Mouse (Mus musculus) urinary bladder, postnatal 10 days (tissue): ENCODE measurements around the gene Tas2r144.

Experiments used
- DNase-seq: peaks from one replicate; pipeline ENCODE4 v3.0.0; 2022; ENCODE audit warnings: low spot score

The Tas2r144 gene

DNA sequence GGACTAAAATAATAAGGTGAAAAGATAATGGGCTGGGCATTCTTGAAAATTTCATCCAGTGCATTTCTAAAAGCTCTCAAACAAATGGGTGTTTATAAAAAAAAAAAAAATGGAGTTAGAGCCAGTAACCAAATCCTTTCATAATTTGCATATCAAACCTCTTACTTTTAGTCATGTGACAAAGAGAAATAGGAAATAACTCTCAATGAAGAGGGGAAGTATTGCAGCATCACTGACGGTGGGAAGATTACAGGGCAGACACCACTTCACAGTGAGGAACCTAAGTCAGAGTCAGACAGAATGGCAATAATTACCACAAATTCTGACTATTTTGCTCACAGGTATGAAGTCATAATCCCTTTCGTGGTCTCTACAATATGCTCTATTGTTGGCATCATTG, at the start of gene Tas2r144:
Gene Tas2r144 (plus strand): TSS at position 301 of the 400 bp plus-strand sequence.
- no peak for DNase-seq

DNA sequence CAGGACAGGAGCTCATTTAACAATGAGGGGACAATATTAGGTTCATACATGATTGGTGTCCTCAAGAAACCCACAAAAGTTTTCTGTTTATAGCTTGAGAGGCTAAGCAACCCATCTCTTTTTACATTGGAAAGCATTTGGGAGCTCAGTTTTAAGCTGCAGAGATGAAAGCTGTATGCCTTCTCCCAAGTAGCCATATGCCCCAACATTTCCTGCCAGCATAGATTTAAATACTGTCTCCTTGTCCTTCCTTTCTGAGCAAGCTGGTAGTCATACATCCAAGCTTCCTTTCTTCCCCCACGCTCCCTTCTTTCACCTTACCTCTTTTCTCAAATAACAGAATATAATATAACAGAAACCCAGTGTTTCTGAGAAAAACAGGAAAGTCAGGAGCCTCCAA, 32.7 kb upstream of the Tas2r144 start:
- no peak for DNase-seq

DNA sequence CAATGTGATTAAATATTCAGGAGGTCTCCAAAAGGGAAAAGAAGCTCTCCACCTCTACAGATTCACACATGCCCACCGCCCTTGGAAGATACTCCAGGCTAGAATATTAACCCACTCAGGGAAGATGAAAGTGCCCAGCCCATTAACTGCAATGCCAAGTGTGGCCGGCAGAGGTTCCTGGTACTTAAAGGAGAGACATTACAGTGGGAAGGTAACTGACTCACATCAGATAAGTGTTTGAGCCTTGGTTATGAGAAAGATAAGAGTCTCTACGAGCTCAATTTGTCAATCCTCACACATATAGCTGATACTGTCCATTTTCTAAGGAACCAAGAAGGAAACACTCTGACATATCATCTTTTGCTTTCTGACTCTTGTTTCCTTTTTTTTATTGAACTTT, 28.9 kb upstream of the Tas2r144 start:
- DNase-seq, result no peak

DNA sequence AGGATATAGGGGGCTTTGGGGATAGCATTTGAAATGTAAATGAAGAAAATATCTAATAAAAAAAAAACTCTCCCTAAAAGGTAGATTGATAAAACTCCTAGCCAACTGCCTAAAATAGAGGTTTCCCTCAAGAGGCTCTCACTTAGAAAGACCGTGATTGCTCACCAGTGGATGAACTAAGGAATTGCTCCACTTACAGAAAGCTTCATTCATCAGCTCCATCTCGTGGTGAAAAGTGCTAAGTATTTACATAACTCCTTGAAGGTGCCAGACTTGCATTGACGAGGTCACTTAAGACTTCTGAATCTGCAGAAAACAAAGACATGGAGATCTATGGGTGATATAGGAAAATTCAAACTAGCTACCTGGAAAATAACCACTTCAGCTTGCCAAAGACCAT, 17.4 kb upstream of the Tas2r144 start:
- DNase-seq, result no peak

DNA sequence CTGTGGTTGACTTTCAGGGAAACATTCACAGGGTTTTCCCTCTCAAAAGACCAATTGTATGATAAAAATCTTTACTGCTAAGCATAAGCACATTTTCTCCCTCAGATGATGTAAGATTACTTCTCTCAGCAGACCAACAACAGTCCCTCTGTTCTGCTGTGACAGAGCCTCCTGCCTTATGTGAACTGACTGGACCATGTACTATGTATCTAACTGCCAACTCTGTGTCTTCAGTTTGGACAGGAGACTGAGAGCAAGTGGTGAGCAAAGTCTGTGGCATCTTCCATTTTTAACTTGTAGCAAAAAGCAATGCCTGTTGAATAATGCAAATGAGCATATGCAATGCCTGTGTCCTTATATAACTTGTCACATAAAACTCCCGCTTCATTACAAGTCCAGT, 15.6 kb upstream of the Tas2r144 start:
- no peak for DNase-seq

DNA sequence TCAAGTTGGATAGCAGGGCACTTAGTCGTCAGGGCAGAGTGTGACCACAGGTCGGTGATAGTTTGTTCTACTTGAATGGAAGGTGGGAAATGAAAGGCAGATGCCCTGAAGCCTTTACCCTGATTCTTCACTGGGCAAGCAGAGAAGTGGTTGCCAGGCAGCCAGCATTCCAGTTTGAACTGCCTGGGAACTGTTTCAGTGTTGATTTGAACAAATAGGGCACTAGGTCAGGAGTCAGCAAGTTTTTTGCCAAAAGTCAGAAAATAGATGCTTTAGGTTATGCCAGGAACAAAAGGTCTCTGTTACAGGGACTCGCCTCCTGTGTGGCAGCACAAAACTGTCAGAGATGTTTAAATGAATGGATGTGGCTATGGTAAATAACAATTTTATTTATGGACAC, 7.2 kb downstream of the Tas2r144 start:
- no peak for DNase-seq

DNA sequence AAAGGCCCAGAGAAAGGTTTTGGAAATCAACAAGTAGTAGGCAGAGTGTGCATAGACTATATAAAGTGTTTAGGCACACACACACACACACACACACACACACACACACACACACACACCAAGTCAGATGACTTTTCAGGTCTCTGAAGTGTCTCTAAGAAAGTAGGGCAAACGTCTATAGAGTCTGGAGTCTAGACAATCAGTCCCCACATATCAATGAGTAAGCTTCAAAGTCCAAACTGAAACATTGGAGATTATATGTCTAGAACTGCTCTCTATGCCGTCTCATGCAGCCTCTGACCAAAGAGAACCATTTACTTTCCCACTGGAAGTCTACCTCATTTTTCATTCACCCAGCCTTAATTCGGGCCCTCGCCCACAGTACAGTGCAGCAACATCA, 9.9 kb downstream of the Tas2r144 start:
- no peak for DNase-seq

DNA sequence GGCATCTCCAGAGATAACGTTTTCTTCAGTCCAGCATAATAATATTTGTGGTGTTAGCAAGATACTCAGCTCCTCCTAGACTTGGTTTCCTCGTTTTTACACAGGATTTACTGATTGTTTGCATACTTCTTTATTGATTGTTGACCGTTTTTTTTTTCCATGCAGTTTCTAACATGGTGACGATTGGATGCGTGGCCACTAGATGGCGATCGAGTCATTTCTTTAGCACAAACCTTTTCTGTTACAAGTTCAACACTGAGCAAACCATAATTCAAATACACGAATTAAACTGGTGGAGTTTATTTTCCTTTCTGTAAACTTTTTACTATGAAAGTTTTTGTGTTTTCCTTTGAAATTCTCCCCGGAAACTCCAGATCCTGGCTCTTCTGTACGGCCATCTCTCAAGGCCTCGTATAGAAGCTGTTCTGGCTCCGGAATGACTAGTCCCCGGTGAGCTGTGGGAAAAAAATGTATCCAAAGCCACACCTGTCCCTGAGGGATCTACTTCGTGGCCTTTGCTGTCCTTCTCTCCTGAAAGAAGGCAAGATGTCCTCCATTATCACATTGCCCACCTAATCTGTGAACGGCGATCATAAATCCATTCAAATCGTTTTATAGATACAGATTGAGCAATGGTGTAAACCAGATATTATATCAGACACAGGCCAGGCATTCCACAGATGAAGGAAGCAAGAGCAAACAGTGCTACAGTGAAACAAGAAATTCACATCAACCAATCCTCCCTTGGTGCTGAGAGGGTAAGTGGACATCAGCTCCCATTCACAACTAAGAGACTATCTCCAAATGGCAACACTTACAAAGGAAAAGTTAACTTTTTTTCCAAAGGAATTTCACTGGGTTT, 12.3 kb downstream of the Tas2r144 start:
- DNase-seq, result no peak

DNA sequence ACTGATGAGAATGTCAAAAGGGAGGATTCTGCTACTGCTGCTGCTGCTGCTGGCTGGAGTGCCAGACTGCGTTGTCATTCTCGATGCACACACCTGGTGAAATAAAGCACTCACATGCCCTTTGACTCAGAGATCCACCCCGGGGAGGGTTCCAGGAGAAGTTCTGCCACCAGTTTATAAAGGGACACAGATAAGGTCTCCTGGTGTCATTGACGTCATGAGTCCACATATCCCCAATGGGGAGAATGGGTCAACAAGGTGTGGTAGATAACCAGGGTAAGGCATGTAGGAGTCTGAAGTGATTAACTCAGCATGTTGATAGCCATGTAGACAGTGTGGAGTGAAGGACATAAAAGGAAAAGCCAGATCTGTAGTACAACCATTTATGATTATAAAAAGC, 14.5 kb downstream of the Tas2r144 start:
- DNase-seq, result no peak

DNA sequence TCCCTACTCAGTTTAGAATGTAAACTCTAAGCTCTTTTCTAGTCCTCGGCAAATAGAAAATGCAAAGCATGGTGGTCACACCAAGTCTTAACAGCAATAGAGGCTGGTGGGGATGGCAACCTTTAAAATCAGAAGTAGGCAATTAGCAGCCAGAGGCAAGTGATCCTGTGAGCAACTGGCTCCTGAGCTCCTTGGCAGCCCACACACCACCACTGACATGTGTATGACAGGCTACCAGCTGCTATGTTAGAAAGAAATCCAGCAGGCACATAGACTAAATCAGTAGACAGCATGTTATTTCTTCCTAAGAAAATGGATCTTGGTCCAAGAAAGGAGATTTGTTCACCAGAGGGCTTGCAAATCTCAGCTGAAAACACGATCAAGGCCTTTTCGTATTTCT, 16.1 kb downstream of the Tas2r144 start:
- no peak for DNase-seq

DNA sequence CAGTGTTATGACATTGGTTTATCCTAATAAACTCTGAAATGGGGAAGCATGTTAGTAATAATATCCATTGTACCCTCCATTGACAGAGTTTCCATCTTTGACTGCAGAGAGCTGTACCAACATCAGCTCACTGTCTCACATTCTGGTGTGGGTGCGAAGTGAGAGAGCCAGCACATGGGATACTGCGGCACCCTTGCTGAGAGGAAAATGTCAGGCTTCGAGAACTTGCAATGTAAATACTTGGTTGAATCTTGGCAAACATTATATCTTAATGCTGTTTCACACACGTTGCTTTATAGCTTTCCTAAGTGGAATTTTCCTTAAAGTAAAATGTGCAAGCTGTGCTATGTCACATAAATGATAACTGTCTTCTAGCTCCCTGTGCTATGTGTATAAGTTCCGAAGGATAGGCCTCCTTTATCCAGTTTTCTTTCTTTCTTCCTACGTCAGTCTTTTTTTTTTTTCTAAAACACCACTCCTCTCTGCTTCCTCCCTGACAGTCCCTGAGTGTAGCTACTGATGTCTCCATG, 22.2 kb downstream of the Tas2r144 start:
- DNase-seq, result no peak

DNA sequence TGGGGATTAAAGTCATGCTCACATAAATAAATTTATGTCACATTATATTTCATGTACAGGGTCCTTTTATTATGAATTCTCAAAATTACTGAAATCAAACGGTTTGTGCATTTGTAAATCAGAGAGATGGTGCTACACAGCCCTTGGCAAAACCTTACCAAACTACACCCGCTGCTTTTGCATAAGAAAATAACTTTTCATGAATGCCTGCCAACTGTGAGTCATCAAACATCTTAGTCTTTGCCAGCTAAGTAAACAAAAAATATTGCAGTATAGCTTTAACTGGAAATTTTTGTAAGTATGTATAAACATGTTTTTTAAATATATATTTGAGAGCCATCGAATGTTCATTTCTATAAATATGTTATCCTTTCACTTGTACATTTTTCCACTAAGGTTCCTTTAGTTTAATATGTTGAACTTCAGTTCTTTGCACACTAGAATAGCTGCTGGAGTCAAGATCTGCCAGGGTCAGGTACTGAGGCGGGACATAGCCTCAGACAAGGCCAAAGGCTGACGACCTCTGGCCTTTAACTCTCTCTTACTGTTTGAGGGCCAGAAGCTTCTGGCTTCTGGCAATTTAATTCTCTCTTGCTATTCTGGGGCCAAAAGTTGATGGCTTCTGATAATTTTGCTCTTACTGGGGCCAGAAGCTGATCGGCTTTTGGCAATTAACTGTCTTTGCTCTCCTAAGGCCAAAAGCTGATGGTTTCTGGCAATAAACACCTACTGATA, 26.4 kb downstream of the Tas2r144 start:
- no peak for DNase-seq

DNA sequence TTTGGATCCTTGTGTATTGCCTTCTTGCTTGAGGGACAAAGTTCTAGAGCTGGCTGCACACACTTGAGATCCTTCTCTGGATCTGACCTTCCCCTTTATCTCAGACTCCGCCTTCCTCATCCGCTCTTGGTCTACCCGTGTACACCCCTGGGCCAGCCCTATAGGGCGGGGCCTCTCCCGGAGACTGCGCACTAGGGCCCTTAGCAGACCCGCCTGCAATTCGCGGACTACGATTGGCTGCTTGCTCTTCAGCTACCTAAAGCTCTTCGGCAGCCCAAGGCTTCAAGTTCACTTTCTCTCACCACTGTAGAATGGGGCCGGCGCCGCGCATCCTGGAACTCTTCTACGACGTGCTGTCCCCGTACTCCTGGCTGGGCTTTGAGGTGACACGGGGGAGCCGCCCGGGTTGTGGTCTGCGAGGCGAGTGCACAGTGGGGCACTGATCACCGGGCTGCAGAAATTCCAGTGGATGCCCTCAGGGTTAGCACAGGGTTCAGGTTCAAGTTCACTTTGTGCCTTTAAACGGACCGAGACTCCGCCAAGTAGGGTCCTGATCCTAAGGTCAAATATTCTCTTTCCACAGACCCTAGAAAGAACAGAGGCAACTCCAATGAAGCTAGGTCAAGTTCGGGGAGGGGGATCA, 30.7 kb downstream of the Tas2r144 start, which contains the start of gene Gstk1:
Gene Gstk1 (plus strand): TSS at position 225 of the 643 bp plus-strand sequence.
- no peak for DNase-seq

DNA sequence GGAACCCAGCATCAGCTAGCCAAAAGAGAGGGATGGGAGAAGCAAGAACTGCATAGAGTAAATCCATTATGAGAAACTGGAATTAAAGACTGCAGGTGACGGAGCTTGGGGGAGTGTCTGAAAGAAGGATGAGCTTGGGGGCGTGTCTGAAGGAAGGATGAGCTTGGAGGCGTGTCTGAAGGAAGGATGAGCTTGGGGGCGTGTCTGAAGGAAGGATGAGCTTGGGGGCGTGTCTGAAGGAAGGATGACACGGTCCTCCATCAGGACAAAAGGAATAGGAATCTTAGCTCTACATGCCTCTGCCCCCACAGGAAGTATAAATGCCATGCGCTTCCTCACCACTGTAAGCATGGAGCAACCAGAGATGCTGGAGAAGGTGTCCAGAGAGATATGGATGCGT, 32.0 kb downstream of the Tas2r144 start:
- no peak for DNase-seq

DNA sequence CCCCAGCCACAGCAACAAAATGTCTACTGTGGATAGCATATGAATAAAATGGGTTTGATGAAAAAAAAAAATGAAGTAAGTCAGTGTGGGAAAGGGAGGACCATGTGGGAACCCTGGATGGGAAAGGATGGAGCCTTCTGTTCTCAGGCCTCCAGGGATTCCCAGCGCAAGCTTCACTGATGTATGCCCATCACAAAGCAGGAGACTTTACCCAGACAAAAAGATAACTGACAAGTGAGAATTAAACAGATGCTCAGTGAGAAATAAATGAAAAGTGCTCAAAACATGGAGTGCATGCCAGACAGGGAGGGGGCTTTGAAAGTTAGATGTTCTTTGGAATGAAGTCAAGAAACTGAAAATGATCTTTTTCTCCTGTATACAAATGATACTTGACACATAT, 32.9 kb downstream of the Tas2r144 start:
- no peak for DNase-seq

DNA sequence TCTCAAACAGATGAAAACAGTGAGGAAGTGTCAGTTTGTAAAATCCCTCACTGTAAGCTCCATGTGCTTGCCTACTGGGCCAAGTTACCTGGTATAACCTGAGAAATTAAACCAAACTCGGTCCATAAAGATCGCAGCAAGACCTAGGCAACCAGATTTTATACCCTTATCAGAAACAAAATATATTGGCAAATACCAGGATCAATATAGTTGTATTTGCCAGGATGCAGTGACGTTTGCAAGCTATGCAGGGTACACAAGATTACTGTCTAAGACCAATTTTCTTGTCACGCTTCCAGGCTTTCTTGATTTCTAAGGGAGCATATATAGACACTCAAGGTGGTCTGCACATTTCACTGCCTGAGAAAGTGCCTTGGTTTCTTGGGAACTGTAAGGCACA, 36.7 kb downstream of the Tas2r144 start:
- no peak for DNase-seq

DNA sequence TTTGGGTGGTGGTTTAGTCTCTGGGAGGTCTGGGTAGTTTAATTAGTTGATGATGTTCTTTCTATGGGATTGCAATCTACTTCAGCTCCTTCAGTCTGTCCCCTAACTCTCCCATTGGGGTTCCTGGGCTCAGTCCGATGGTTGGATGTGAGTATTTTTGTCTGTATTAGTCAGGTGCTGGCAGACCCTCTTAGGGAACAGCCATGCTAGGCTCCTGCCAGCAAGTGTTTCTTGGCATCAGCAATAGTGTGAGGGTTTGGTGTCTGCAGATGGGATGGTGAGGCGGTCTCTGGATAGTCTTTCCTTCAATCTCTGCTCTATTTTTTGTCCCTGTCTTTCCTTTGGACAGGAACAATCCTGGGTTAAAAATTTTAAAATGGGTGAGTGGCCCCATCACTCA, 38.0 kb downstream of the Tas2r144 start:
- DNase-seq, result no peak

DNA sequence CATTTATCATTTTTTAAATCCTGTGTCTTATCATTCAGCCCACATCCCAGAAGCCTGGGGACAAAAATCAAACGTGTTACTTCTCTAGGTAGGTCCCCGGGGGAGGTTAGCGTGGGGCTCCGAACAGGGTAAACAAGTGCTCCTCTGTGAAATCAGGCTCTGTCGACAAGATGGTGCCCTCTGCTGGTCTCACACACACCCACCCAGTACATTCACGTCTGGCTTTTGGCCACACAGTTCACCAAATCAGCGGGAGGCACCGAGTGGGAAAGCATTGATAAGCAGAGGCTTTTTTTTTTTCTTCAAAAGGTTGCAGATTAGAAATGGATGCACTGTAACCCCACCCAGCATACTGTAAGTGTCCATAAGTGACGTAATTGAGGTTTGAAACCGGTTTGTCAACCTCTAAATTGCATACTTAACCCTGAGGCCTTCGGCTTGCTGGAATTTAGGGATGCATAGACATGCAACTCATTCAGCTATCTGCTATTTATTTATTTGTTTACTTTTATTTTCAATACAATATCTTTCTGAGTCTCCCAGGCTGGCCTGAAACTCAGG, 42.3 kb downstream of the Tas2r144 start:
- no peak for DNase-seq

DNA sequence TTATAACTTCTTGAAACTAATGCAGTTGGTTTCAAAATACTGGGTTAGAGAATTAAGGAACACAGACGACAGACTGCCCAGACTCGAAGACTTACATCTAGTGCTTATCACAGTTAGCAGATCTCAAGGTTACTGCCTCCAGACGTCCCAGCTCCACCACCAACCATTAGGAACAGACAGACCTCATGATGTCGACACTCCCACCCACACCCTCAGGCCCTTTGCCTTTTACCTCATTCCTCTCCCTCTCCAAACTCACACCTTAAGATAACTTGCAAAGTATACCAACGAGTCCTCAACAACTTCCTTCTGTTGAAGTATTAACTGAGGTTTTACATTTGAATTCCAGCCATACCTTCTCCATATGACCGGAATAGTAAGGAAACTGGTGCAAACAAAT, 45.3 kb downstream of the Tas2r144 start:
- DNase-seq, result no peak

DNA sequence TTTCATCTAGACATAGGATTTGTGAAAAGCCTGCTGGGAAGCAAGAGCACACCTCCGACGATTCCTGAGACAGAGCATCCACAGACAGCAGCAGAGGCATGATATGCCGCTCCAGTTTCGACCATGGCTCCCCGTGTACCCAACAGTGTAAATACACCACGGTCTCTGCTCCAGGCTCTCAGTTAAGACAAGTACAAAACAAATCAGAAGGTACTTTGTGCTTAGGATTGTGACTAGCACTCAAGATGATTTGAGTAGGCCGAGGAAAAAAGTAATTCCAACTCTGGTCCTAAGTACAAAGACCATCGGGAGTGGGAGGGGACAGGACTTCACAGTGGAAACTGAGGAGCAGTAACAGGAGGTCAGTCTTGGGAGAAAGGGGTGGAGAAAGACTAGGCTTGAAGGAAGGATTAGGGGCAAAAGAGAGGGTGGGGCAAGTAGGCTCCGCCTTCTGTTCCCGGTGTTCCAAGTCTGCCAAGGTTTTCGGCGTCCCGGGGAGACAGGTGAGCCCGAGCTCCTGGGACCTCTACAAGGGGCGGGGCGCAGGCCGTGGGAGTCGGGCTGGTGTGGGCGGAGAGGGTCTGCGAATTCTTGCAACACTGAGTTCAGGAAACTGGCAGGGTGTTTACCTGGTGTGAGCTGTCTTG, 46.5 kb downstream of the Tas2r144 start, which contains the start of gene Tmem139:
Gene Tmem139 (plus strand): TSS at position 447 of the 647 bp plus-strand sequence.
- no peak for DNase-seq

DNA sequence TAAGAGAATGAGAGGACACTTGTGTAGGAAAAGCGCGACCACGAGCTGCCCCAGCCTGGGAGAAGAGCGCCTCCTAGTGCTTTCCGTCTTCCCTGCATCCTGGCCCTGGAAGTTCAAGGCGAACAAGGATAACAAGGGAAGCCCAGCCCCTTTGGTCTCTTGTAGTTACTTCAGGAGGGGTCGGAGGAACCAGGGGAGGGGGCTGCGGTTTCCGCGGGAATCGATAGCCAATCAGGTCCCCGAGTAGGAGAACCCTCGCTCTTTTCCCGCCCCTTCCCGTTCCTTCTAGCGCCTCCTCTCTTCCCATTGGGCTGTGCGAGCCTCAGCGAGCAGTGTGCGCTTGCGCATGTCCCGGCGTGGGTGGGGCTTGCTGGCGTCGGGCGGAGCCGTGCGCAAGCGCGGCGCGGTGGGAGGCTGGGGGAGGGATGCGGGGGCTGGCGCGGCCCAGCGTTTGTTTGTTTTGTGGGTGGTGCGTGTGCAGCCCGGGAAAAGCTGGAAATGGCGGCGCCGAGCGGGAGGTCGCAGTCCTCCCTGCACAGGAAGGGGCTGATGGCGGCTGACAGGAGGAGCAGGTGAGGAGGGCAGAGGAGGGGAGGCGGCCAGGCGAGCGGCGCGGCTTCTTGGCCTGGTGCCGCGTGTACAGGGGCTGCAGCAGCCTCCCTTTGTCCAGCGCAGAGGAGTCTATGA, 49.6 kb downstream of the Tas2r144 start, which contains the start of gene Casp2:
Gene Casp2 (plus strand): TSS at position 360 of the 687 bp plus-strand sequence.
- DNase-seq, result peak; percentile 93
